Mouse (Mus musculus): ENCODE results near the gene Hsd17b11. TPM values are rescaled to one million over a fixed set of nuclear protein-coding genes. Genes with fewer than 3 reads are reported as not detected.

Hsd17b11 gene
- polyA plus RNA-seq, 1 experiment from 2014 or later = 8.2 TPM

DNA sequence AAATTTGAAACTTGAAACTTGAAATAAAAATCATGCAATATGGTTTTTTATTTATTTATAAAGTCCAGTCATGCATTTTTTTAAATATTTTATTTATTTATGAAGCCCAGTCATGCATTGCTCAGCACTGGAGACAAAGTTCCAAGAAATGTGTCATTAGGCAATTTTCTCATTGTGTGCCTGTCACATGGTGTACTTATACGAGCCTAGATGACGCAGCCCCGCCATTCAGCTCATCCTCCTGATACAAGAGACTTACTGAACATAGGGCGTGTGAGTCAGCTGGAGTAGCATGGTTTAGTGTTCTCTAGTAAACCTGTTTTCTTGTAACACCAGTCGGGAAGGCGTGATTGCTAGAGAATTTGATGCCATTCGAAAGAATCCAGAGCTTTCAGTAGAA, 34.6 kb upstream of the Hsd17b11 start:
- H3K4me3 ChIP-seq (ENCODE audit: low read depth, low read length) = no peak overlapping the region
- no peaks in the 10 kb centered on the region for H3K9me3 ChIP-seq (ENCODE audit: control insufficient read depth, low read depth, low read length)
- no peaks in the 10 kb centered on the region for H3K4me1 ChIP-seq (ENCODE audit: control insufficient read depth, insufficient read depth, low read length)
- 90% methylated on average over 7 of the region's 7 CpGs for WGBS
- no peak overlapping the region for H3K9ac ChIP-seq (replicated peaks; ENCODE audit: low read depth, low read length)
- no peak overlapping the region for H3K4me2 ChIP-seq (replicated peaks; ENCODE audit: low read depth, low read length)
- H3K27me3 ChIP-seq (ENCODE audit: control insufficient read depth, insufficient read depth, low read length) = no peaks in the 10 kb centered on the region
- ATAC-seq (ENCODE audit: insufficient number of reproducible peaks, insufficient read depth, low FRiP score, low read depth) = no peak
- no peak overlapping the region for H3K27ac ChIP-seq (ENCODE audit: low read length)
- H3K36me3 ChIP-seq (ENCODE audit: control insufficient read depth, insufficient read depth, low read length) = peaks cover 11% of the 10 kb centered on the region

DNA sequence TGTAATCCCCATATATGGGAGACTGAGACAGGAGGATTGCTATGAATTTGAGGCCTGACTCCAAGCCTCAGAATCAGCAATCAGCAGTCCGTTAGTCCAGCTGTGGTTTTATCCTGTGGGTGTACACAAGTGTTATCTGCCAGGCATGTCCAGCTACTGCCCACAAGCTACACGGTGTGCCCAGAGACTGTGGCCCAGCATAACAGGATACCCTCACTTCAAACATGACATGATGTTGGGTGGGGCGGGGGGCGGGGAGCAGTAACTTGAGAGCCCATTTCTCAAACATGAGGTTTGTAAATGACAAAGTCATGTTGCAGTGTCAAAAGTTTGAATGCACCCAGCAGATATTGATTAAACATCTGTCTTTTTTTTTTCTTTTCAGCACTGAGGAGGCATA, 34.1 kb upstream of the Hsd17b11 start:
- Histone ChIP-seq H3K9me3 (ENCODE audit: control insufficient read depth, low read depth, low read length) (no peaks in the 10 kb centered on the region), H3K36me3 (ENCODE audit: control insufficient read depth, insufficient read depth, low read length) (peaks cover 13% of the 10 kb centered on the region), H3K27ac (ENCODE audit: low read length) (no peak overlapping the region), H3K4me3 (ENCODE audit: low read depth, low read length) (no peak overlapping the region), H3K4me1 (ENCODE audit: control insufficient read depth, insufficient read depth, low read length) (no peaks in the 10 kb centered on the region), H3K9ac (replicated peaks; ENCODE audit: low read depth, low read length) (no peak overlapping the region), H3K27me3 (ENCODE audit: control insufficient read depth, insufficient read depth, low read length) (no peaks in the 10 kb centered on the region), H3K4me2 (replicated peaks; ENCODE audit: low read depth, low read length) (no peak overlapping the region)
- 83% methylated on average over 4 of the region's 4 CpGs for WGBS
- no peak for ATAC-seq (ENCODE audit: insufficient number of reproducible peaks, insufficient read depth, low FRiP score, low read depth)

DNA sequence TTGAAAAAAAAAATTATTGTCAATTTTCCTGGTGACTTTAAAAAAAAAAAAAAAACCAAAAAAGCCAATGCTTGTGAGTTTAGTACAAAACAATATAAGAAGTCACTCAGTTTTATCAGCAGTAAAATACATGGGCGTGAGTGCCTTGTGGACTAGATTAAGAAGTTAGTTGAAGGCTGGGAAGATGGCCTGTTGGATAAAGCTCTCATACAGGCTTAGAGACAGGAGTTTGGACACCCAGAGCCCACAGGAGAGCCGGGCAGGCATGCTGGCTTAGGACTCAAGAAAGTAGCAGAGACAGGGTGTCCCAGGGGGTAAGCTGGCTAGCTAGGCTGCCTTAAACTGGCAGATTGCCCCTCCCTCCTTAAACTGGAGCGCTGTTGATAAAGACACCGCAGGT, 33.2 kb upstream of the Hsd17b11 start:
- H3K4me2 ChIP-seq (replicated peaks; ENCODE audit: low read depth, low read length) = no peak overlapping the region

DNA sequence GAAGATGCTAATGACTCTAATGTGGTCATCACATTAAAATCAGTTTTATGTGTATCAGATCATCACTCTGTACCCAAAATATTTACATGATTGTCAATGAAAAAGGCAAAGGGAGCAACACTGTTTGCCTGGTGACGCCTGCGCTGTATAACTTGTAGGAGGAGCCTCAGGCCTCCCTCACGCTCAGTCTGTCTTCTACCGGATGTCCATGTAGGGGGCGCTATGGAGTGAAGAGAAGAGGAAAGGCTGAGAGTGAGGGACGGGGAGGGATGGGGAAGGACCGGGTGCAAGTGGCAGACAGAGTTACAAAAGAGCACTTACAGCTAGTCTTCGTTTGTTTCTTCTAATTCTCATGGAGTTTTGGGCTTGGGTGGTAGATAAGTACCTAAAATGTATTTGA, 31.2 kb upstream of the Hsd17b11 start:
- Histone ChIP-seq H3K4me1 (ENCODE audit: control insufficient read depth, insufficient read depth, low read length) (peaks cover 4% of the 10 kb centered on the region; the same call in 1 of the 2 replicates), H3K27ac (ENCODE audit: low read length) (no peak overlapping the region), H3K4me3 (ENCODE audit: low read depth, low read length) (no peak overlapping the region), H3K36me3 (ENCODE audit: control insufficient read depth, insufficient read depth, low read length) (peaks cover 9% of the 10 kb centered on the region; the same call in 1 of the 2 replicates), H3K4me2 (replicated peaks; ENCODE audit: low read depth, low read length) (no peak overlapping the region), H3K9ac (replicated peaks; ENCODE audit: low read depth, low read length) (no peak overlapping the region), H3K27me3 (ENCODE audit: control insufficient read depth, insufficient read depth, low read length) (no peaks in the 10 kb centered on the region), H3K9me3 (ENCODE audit: control insufficient read depth, low read depth, low read length) (no peaks in the 10 kb centered on the region)
- no peak for ATAC-seq (ENCODE audit: insufficient number of reproducible peaks, insufficient read depth, low FRiP score, low read depth)
- 56% methylated on average over 8 of the region's 8 CpGs for WGBS

More for the DNA sequence above, 33.2 kb upstream of the Hsd17b11 start:
- ATAC-seq (ENCODE audit: insufficient number of reproducible peaks, insufficient read depth, low FRiP score, low read depth) = no peak
- H3K9ac ChIP-seq (replicated peaks; ENCODE audit: low read depth, low read length) = no peak overlapping the region
- no peaks in the 10 kb centered on the region for H3K9me3 ChIP-seq (ENCODE audit: control insufficient read depth, low read depth, low read length)
- H3K36me3 ChIP-seq (ENCODE audit: control insufficient read depth, insufficient read depth, low read length) = peaks cover 9% of the 10 kb centered on the region; the same call in 1 of the 2 replicates
- WGBS = 94% methylated on average over 4 of the region's 4 CpGs
- no peak overlapping the region for H3K4me3 ChIP-seq (ENCODE audit: low read depth, low read length)
- H3K27me3 ChIP-seq (ENCODE audit: control insufficient read depth, insufficient read depth, low read length) = no peaks in the 10 kb centered on the region
- H3K4me1 ChIP-seq (ENCODE audit: control insufficient read depth, insufficient read depth, low read length) = no peaks in the 10 kb centered on the region
- no peak overlapping the region for H3K27ac ChIP-seq (ENCODE audit: low read length)

DNA sequence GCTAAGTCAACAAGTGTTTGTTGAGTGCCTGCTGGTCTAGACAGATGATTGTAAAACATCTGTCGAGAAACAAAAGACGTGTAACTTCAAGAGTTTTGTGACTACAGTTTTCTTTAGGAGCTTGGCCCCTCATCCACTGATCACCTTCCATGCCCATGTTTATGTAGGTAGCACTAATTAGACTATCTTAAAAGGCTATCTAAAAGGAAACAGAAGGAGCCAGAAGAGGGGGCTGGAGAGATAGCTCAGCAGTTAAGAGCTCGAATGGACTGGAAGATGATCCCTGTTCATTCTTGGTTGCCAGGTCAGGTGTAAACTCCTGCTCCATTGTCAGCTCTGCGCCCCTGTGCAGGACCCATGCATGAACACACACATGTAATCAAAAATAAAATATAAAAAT, 26.4 kb upstream of the Hsd17b11 start:
- 37% methylated on average over 4 of the region's 4 CpGs for WGBS
- H3K9me3 ChIP-seq (ENCODE audit: control insufficient read depth, low read depth, low read length) = no peaks in the 10 kb centered on the region

DNA sequence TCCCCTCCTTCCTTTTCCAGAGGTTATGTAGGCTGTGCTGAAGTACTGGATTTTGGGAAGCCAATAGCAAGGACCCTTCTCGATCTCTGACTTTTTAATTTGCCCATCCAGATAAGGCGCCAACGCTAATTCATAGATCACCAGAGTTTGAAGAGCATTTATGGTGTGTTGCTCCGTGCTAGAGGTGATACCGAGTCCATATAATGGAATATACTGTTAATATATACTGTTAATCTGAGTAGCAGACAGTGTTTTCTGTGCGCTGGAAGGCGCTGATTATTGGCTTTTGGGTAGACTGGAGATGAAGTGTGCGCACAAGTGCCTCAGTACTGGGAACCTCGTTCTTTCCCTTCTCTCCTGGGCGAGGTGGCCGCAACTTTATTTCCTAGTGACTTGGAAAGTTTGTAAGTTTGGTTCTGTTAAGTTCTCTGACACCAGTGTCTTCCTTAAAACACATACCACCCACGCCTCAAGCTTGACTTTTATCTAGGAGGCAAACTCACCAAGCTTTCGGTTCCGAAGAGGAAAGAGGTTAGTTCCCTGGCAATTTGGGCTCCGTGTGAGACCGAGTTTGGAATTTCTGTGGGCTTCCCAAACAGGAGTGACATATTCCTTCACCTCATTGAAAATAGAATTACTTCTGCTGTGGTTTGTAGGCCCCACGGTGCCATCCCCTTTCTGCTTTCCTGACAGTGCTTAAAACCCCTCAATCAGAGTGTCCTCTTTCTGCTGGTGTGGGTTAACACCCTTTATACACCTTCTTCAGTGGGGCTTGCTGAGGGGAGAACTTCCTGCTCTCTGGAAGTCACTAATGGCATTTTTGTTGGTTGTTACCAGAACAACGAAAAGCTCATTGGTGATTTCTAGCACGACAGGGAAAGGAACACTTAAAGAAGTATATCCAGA, 25.7 kb upstream of the Hsd17b11 start:
- 5% methylated on average over 19 of the region's 19 CpGs for WGBS
- peak overlapping the region; percentile 81 for H3K4me3 ChIP-seq (ENCODE audit: low read depth, low read length)
- peaks cover 9% of the 10 kb centered on the region; the same call in 1 of the 2 replicates for H3K36me3 ChIP-seq (ENCODE audit: control insufficient read depth, insufficient read depth, low read length)
- H3K27me3 ChIP-seq (ENCODE audit: control insufficient read depth, insufficient read depth, low read length) = no peaks in the 10 kb centered on the region
- peak overlapping the region; percentile 83 for H3K9ac ChIP-seq (replicated peaks; ENCODE audit: low read depth, low read length)
- no peaks in the 10 kb centered on the region for H3K9me3 ChIP-seq (ENCODE audit: control insufficient read depth, low read depth, low read length)
- H3K27ac ChIP-seq (ENCODE audit: low read length) = peak overlapping the region; percentile 84; the same call in 1 of the 2 replicates
- no peak for ATAC-seq (ENCODE audit: insufficient number of reproducible peaks, insufficient read depth, low FRiP score, low read depth)
- H3K4me1 ChIP-seq (ENCODE audit: control insufficient read depth, insufficient read depth, low read length) = peaks cover 14% of the 10 kb centered on the region; the same call in 1 of the 2 replicates
- H3K4me2 ChIP-seq (replicated peaks; ENCODE audit: low read depth, low read length) = peak overlapping the region; percentile 70

More for the DNA sequence above, 26.4 kb upstream of the Hsd17b11 start:
- Histone ChIP-seq H3K27me3 (ENCODE audit: control insufficient read depth, insufficient read depth, low read length) (no peaks in the 10 kb centered on the region), H3K9ac (replicated peaks; ENCODE audit: low read depth, low read length) (no peak overlapping the region), H3K36me3 (ENCODE audit: control insufficient read depth, insufficient read depth, low read length) (peaks cover 9% of the 10 kb centered on the region; the same call in 1 of the 2 replicates), H3K4me2 (replicated peaks; ENCODE audit: low read depth, low read length) (peak overlapping the region; percentile 70), H3K27ac (ENCODE audit: low read length) (no peak overlapping the region), H3K4me1 (ENCODE audit: control insufficient read depth, insufficient read depth, low read length) (peaks cover 14% of the 10 kb centered on the region; the same call in 1 of the 2 replicates), H3K4me3 (ENCODE audit: low read depth, low read length) (peak overlapping the region; percentile 81; the same call in 1 of the 2 replicates)
- ATAC-seq (ENCODE audit: insufficient number of reproducible peaks, insufficient read depth, low FRiP score, low read depth) = no peak

- H3K27me3 ChIP-seq (ENCODE audit: control insufficient read depth, insufficient read depth, low read length) = no peaks in the 10 kb centered on the region
- H3K4me2 ChIP-seq (replicated peaks; ENCODE audit: low read depth, low read length) = peak within 1 kb of the TSS; percentile 70
- WGBS = 5% methylated on average over 90 of the region's 90 CpGs
- H3K9ac ChIP-seq (replicated peaks; ENCODE audit: low read depth, low read length) = peak within 1 kb of the TSS; percentile 83
- ATAC-seq (ENCODE audit: insufficient number of reproducible peaks, insufficient read depth, low FRiP score, low read depth) = peak; percentile 99
- H3K27ac ChIP-seq (ENCODE audit: low read length) = peak within 1 kb of the TSS; percentile 84
- peak within 1 kb of the TSS; percentile 81 for H3K4me3 ChIP-seq (ENCODE audit: low read depth, low read length)
- no peaks in the 10 kb centered on the region for H3K9me3 ChIP-seq (ENCODE audit: control insufficient read depth, low read depth, low read length)
- peaks cover 14% of the 10 kb centered on the region; the same call in 1 of the 2 replicates for H3K4me1 ChIP-seq (ENCODE audit: control insufficient read depth, insufficient read depth, low read length)
- H3K36me3 ChIP-seq (ENCODE audit: control insufficient read depth, insufficient read depth, low read length) = peaks cover 4% of the 10 kb centered on the region; the same call in 1 of the 2 replicates
These were observed 24.8 kb upstream of the Hsd17b11 start, which contains the start of gene Nudt9 for GRCm38 (mm10) chr5:104046256-104047199. Gene Nudt9, plus strand, starts transcription at chr5:104046306.

DNA sequence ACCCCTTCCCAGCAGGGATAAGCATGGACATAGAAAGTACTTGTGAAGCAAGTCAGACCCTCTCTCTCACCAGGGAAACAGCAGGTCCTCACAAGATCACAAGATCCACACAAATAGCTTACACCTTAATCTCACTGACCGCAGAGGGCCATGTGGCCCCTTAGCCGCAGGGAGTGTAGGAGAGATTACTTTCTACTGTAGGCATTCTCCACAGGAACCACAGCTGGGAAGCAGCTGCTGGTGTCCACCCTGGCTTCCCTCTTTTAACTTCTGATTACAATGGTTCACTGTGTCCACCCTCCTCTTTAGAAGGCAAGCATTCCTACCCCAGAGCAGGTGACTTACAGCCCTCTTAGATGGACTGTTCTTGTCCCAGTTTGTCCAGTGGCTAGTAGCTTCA, 22.0 kb upstream of the Hsd17b11 start:
- no peaks in the 10 kb centered on the region for H3K27me3 ChIP-seq (ENCODE audit: control insufficient read depth, insufficient read depth, low read length)
- no peak overlapping the region for H3K4me3 ChIP-seq (ENCODE audit: low read depth, low read length)
- peaks cover 14% of the 10 kb centered on the region; the same call in 1 of the 2 replicates for H3K4me1 ChIP-seq (ENCODE audit: control insufficient read depth, insufficient read depth, low read length)
- H3K9me3 ChIP-seq (ENCODE audit: control insufficient read depth, low read depth, low read length) = no peaks in the 10 kb centered on the region
- H3K27ac ChIP-seq (ENCODE audit: low read length) = no peak overlapping the region
- no peak overlapping the region for H3K4me2 ChIP-seq (replicated peaks; ENCODE audit: low read depth, low read length)
- H3K9ac ChIP-seq (replicated peaks; ENCODE audit: low read depth, low read length) = no peak overlapping the region
- no peak for ATAC-seq (ENCODE audit: insufficient number of reproducible peaks, insufficient read depth, low FRiP score, low read depth)
- no peaks in the 10 kb centered on the region for H3K36me3 ChIP-seq (ENCODE audit: control insufficient read depth, insufficient read depth, low read length)
- 34% methylated on average over 2 of the region's 2 CpGs for WGBS

All from stomach, embryonic 14.5 days (tissue).